Mouse (Mus musculus): Measurements from ENCODE around the gene Spryd3. TPM values are rescaled to one million over a fixed set of nuclear protein-coding genes. Genes with fewer than 3 reads are reported as not detected.
A peak's percentile ranks its signal among the peaks of the same experiment; 100 is the strongest.
"Not testable (repeated sequence)": the region's sequence is repeated elsewhere in the genome, so short reads cannot be mapped to it uniquely, and the experiment has no call there.

Gene Spryd3
- 1 to 10 TPM; 7.1 to 7.9 TPM for total RNA-seq (2021)
- long read RNA-seq, experiment 1, partial matches to known transcripts = 4 of 9 reads
- long read RNA-seq, experiment 1, other reads (novel, unspliced or antisense) = 1 of 9 reads
- long read RNA-seq, experiment 2, transcript Spryd3-203 (11 exons, 2,456 nt) = major isoform, 5 of 5 reads
- long read RNA-seq, experiment 2, partial matches to known transcripts = 0 of 5 reads
- long read RNA-seq, experiment 2, other reads (novel, unspliced or antisense) = 0 of 5 reads

GRCm38 (mm10) chr15:102136129-102136758 lies at the start of gene Spryd3:
Gene Spryd3, minus strand, starts transcription at chr15:102136234.
- DNase-seq = peak; percentile 97

GRCm38 (mm10) chr15:102183076-102183475 lies 47.0 kb upstream of the Spryd3 start:
- no peak for DNase-seq

GRCm38 (mm10) chr15:102179924-102180323 lies 43.9 kb upstream of the Spryd3 start:
- no peak for DNase-seq

GRCm38 (mm10) chr15:102179106-102179505 lies 43.1 kb upstream of the Spryd3 start:
- DNase-seq = no peak

GRCm38 (mm10) chr15:102178279-102178678 lies 42.2 kb upstream of the Spryd3 start:
- DNase-seq = peak; percentile 53

GRCm38 (mm10) chr15:102177417-102177816 lies 41.4 kb upstream of the Spryd3 start:
- DNase-seq = no peak

- no peak for DNase-seq
These were observed 40.7 kb upstream of the Spryd3 start for GRCm38 (mm10) chr15:102176571-102177316.

GRCm38 (mm10) chr15:102175736-102176319 lies 39.8 kb upstream of the Spryd3 start:
- DNase-seq = no peak

- DNase-seq = no peak
These were observed 37.5 kb upstream of the Spryd3 start for GRCm38 (mm10) chr15:102173581-102173980.

GRCm38 (mm10) chr15:102169064-102169463 lies 33.0 kb upstream of the Spryd3 start:
- no peak for DNase-seq

- DNase-seq = no peak
These were observed 31.6 kb upstream of the Spryd3 start for GRCm38 (mm10) chr15:102167620-102168021.

- DNase-seq = no peak
These were observed 29.6 kb upstream of the Spryd3 start for GRCm38 (mm10) chr15:102165468-102166100.

- no peak for DNase-seq
These were observed 28.1 kb upstream of the Spryd3 start for GRCm38 (mm10) chr15:102163900-102164693.

GRCm38 (mm10) chr15:102160415-102161060 lies 24.5 kb upstream of the Spryd3 start:
- DNase-seq = no peak

- no peak for DNase-seq
These were observed 20.8 kb upstream of the Spryd3 start for GRCm38 (mm10) chr15:102156836-102157235.

- not testable (repeated sequence) for DNase-seq
These were observed 19.0 kb upstream of the Spryd3 start for GRCm38 (mm10) chr15:102155006-102155405.

- no peak for DNase-seq
These were observed 16.6 kb upstream of the Spryd3 start for GRCm38 (mm10) chr15:102152646-102153045.

- peak; percentile 33 for DNase-seq
These were observed 14.5 kb upstream of the Spryd3 start, which contains the start of gene Soat2 for GRCm38 (mm10) chr15:102150301-102151135. Gene Soat2, plus strand, starts transcription at chr15:102150526.

GRCm38 (mm10) chr15:102149561-102149960 lies 13.5 kb upstream of the Spryd3 start:
- no peak for DNase-seq
